Mouse (Mus musculus) liver, postnatal 0 days (tissue): ENCODE measurements around the gene Tnnt1. TPM values are rescaled to one million over a fixed set of nuclear protein-coding genes. Genes with fewer than 3 reads are reported as not detected.

Experiments used
- ATAC-seq: fragments of 200-750 bp; cut with Nextera tagmentation; 2 replicates; pipeline ENCODE4 v1.8.0; 2017; ENCODE audit warnings: mild to moderate bottlenecking, moderate library complexity
- DNase-seq: peaks from one replicate; pipeline ENCODE4 v3.0.0-alpha.2; 2016
- H3K27ac ChIP-seq: fragments of 300-500 bp; sonication (generic); 2 replicates; pipeline ENCODE4 v1.5.1; 2014; ENCODE audit warnings: antibody characterized with exemption, moderate library complexity, mild to moderate bottlenecking, low read depth
- H3K27me3 ChIP-seq: fragments of 300-500 bp; sonication (generic); 2 replicates; pipeline ENCODE4 v1.6.1; 2014; ENCODE audit warnings: low read length, control low read depth, mixed read lengths; ENCODE audit not compliant: insufficient read depth
- H3K36me3 ChIP-seq: fragments of 300-500 bp; sonication (generic); replicated peaks from 2 replicates; pipeline ENCODE4 v1.6.1; 2014; ENCODE audit warnings: mild to moderate bottlenecking, control low read depth, low read length, moderate library complexity, mixed read lengths; ENCODE audit not compliant: insufficient read depth
- H3K4me1 ChIP-seq: fragments of 300-500 bp; sonication (generic); 2 replicates; pipeline ENCODE4 v1.6.1; 2014; ENCODE audit warnings: antibody characterized with exemption, mild to moderate bottlenecking, control low read depth; ENCODE audit not compliant: insufficient read depth
- H3K4me2 ChIP-seq: fragments of 300-500 bp; sonication (generic); 2 replicates; pipeline ENCODE4 v1.6.1; 2014; ENCODE audit warnings: low read depth, mild to moderate bottlenecking, low read length, moderate library complexity, mixed read lengths
- H3K4me3 ChIP-seq: fragments of 300-500 bp; sonication (generic); 2 replicates; pipeline ENCODE4 v1.5.1; 2014; ENCODE audit warnings: low read depth, low read length
- H3K9ac ChIP-seq: fragments of 300-500 bp; sonication (generic); replicated peaks from 2 replicates; pipeline ENCODE4 v1.6.1; 2014; ENCODE audit warnings: mild to moderate bottlenecking, moderate library complexity
- H3K9me3 ChIP-seq: fragments of 300-500 bp; sonication (generic); 2 replicates; pipeline ENCODE4 v1.6.1; 2016; ENCODE audit warnings: mild to moderate bottlenecking, control low read depth, low read length, mixed read lengths
- CTCF ChIP-seq: sonication (generic); IDR thresholded peaks from 2 replicates; pipeline ENCODE4 v1.5.1; 2016; ENCODE audit warnings: antibody characterized with exemption, low read depth
- EP300 ChIP-seq: IDR thresholded peaks from 2 replicates; pipeline ENCODE4 v1.6.1; 2016; ENCODE audit warnings: antibody characterized with exemption, low read depth, mild to moderate bottlenecking
- WGBS: fragments of 180-500 bp; shearing (Covaris S2); extraction: QIAGEN DNeasy Blood & Tissue Kit; methylation state at CpG from one replicate; pipeline ENCODE4 v1.1.7; 2014; ENCODE audit not compliant: insufficient replicate concordance; 5-methylcytosine and 5-hydroxymethylcytosine counted together
- polyA plus RNA-seq: library from polyadenylated mRNA; unstranded; fragments of >200 nt; fragmentation: Nextera tagmentation; extraction: Ambion mirVana; gene quantifications from 2 replicates; pipeline ENCODE4 v1.2.1, GENCODE M21; 2015

Gene Tnnt1
- polyA plus RNA-seq, 1 experiment from 2014 or later: 5.3 TPM

DNA sequence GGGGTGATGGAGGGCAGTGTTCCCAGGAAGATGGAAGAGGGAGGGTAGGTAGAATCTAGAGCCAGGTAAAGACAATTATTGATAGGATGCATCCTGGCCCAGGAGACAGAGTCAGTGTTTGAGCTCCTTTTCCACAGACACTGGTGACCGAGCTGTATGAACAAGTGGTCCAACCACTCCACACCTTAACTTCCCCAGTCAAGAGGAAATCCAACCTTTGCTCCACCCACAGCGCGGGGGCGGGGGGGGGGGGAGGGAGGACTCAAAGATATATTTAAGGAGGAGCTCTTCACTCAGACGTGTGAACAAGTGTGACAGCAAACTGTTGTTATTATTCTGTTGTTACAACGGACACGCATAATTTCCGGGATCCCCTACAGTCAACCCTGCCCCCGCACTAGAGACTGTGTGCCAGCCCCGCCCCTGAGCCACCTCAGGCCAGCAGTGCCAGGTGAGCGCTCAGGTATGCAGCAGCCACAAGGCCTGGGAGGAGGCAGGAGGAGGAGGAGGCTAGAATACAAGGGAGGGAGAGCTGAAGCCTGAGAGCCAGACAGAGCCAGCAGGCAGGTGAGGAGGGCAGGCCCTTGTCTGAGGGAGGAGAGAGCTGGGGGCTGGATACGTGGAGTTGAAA, 51.9 kb downstream of the Tnnt1 start:
- ATAC-seq: no peak

DNA sequence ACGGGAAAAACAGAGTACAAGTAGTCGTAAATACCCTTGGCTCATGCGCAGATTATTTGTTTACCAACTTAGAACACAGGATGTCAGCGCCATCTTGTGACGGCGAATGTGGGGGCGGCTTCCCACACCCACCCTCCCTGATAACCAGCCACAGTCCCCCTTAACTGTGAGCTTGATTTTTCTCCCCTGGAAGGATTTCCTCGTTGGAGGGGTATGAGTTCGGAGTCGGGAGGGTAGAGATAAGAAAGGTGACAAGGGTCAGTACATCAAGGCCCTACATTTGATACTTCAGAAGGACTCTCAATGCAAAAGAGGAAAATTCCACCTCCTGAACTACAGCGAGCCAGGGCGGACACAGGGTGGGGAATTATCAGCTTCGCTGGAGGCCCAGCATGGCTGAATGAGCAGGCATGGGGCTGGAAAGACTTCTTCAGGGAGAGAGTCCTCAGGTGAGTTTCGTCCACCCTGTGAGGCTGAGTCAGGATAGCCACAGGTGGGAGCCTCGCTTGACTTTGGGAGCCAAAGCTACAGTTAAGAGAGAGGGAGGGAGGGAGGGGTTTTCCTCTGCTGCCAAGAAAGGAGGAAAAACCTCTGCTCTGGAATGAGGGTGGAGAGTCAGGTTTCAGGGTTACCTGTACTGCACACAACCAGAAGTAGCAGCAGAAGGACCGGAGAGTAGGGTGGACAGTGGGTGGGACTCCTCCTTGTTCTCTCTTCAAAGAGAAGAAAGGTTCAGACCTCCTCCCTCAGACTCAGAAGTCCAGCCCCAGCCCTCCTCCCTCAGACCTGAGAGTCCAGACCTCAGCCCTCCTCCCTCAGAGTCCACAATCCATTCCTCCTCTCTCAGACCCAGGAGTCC, 55.4 kb downstream of the Tnnt1 start, which contains the start of gene Eps8l1:
Gene Eps8l1, plus strand, starts transcription at position 99 of the 859 bp plus-strand sequence.
- Histone ChIP-seq H3K4me3 (peak within 1 kb of the TSS; percentile 45), H3K36me3 (no peaks in the 10 kb centered on the region), H3K27me3 (peaks cover 5% of the 10 kb centered on the region; the same call in 1 of the 2 replicates), H3K4me2 (peak within 1 kb of the TSS; percentile 62), H3K9ac (peak within 1 kb of the TSS; percentile 67), H3K4me1 (no peaks in the 10 kb centered on the region), H3K9me3 (no peaks in the 10 kb centered on the region), H3K27ac (peak within 1 kb of the TSS; percentile 85)
- peak; percentile 75 for ATAC-seq
- peak; percentile 29 for DNase-seq
- 51% methylated on average over 13 of the region's 16 CpGs for WGBS
- TF ChIP-seq EP300 (no peak), CTCF (0 out of 2 replicates have a peak, but pooled peaks have one; percentile 4)

More for the DNA sequence above, 51.9 kb downstream of the Tnnt1 start:
- no peak for DNase-seq
- no peaks in the 10 kb centered on the region for H3K36me3 ChIP-seq
- H3K4me1 ChIP-seq: no peaks in the 10 kb centered on the region
- no peaks in the 10 kb centered on the region for H3K9me3 ChIP-seq
- WGBS: 15% methylated on average over 11 of the region's 12 CpGs
- peaks cover 5% of the 10 kb centered on the region; the same call in 1 of the 2 replicates for H3K27me3 ChIP-seq
- H3K27ac ChIP-seq: no peak overlapping the region
- TF ChIP-seq CTCF (no peak), EP300 (no peak)
- H3K4me3 ChIP-seq: no peak overlapping the region
- H3K9ac ChIP-seq: no peak overlapping the region
- H3K4me2 ChIP-seq: no peak overlapping the region; the same call in 1 of the 2 replicates

Other genes starting within 250 kb of the Tnnt1 start
- gene Ncr1, start 178.7 kb downstream of the Tnnt1 start, polyA plus RNA-seq: 0.65 and 0.84 TPM in 2 replicates
- gene Gp6, start 118.6 kb downstream of the Tnnt1 start, polyA plus RNA-seq: 2.7 and 3.4 TPM in 2 replicates
- gene Rdh13, start 70.7 kb downstream of the Tnnt1 start, polyA plus RNA-seq: 7.0 and 7.8 TPM in 2 replicates
- gene Eps8l1, start 55.7 kb downstream of the Tnnt1 start, polyA plus RNA-seq: 0.37 and 0.97 TPM in 2 replicates
- 14.9 and 15.6 TPM in 2 replicates for gene Ppp1r12c, start 14.7 kb downstream of the Tnnt1 start, polyA plus RNA-seq
- gene Tnni3, start 7.8 kb upstream of the Tnnt1 start, polyA plus RNA-seq: 0.27 and 0.46 TPM in 2 replicates
- 0.05 and 0.17 TPM in 2 replicates for gene Dnaaf3, start 16.1 kb upstream of the Tnnt1 start, polyA plus RNA-seq
- 0.09 TPM in 2 replicates for gene Syt5, start 31.2 kb upstream of the Tnnt1 start, polyA plus RNA-seq
- gene Ptprh, start 87.7 kb upstream of the Tnnt1 start, polyA plus RNA-seq: not detected in 2 replicates
- 31.8 and 35.4 TPM in 2 replicates for gene Tmem86b, start 115.0 kb upstream of the Tnnt1 start, polyA plus RNA-seq
- 3.8 and 4.5 TPM in 2 replicates for gene Ppp6r1, start 142.6 kb upstream of the Tnnt1 start, polyA plus RNA-seq
- 27.6 and 33.1 TPM in 2 replicates for gene Hspbp1, start 168.7 kb upstream of the Tnnt1 start, polyA plus RNA-seq
- gene Brsk1, start 174.2 kb upstream of the Tnnt1 start, polyA plus RNA-seq: not detected in 2 replicates
- gene Tmem150b, start 208.9 kb upstream of the Tnnt1 start, polyA plus RNA-seq: 0.29 and 0.34 TPM in 2 replicates
- 25.9 and 33.6 TPM in 2 replicates for gene Kmt5c, start 223.7 kb upstream of the Tnnt1 start, polyA plus RNA-seq
- 63.8 and 68.7 TPM in 2 replicates for gene Cox6b2, start 236.7 kb upstream of the Tnnt1 start, polyA plus RNA-seq